Mouse (Mus musculus): ENCODE measurements around the gene Galnt6.

The Galnt6 gene

DNA sequence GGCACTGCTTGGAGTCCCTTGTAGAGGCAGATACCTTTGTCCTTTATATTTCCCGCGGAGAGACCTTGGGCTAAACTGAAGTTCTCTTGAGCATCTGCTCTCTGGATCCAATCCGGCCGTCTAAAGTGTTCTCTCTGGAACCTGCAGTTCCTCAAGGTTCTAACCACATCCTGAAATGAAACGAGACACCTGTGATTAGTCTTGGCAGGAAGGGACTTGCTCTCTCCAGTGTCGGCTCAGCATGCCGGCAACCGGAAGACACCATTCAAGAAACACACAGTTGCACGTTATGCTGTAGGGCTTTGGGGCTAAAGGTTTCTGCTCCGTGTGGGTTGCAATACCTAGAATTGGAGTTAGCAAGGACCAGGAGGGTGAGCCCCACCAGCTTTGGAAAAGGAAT lies 9.1 kb downstream of the Galnt6 start:
- DNase-seq (ENCODE audit: low read depth): peak; percentile 71

DNA sequence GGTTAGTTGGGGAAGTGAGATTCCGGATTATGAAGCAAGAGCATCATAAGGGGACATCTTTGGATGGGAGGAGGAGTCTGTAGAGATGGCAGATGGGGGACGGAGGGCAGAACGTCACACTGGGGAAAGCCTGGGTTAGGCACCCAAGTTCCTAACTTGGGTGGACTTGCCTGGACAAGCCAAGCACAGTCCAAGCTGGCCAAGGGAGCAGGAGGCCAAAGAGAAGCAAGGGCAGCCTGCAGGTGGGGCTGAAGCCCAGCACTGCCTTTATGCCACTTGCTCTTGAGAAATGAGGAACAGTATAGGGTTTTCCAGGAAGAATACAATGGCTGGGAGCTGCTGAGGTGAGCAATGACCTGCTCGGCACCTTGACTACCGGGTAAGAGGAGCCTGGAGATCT lies 10.0 kb downstream of the Galnt6 start:
- DNase-seq (ENCODE audit: low read depth): peak; percentile 49

DNA sequence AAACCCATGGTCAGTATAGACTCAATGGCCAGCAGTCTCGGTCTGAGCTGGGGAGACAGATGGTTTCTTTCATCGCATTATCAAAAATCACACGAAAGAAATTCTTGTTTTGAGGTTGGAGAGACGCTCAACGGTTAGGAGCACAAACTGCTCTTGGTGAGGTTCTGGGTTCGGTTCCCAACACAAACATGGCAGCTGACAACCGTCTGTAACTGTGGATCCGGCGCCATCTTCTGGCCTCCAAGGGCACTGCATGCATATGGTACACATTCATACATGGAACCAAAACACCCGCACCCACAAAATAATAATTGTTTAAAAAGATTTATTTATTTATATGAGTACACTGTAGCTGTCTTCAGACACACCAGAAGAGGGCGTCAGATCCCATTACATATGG lies 10.6 kb downstream of the Galnt6 start:
- DNase-seq (ENCODE audit: low read depth): peak; percentile 50

DNA sequence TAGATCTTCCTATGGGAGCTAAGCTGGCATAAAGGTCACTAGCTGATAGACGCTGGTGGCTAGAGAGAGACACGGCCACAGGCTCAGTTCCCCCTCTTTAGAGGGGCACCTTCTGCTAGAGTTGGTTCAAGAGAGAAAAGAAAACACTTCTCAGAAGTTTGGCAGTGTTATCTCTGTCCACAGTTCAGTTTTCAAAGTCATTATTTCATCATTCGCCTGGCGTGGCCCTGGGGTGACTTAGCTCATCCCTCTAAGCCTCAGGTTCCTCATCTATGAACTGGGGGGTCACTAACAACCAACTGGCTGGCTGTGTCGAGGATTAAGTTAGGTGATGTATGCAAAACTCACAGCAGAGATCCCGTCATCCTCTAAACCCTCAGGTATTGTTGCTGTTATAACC lies 11.2 kb downstream of the Galnt6 start:
- peak; percentile 71 for DNase-seq (ENCODE audit: low read depth)

DNA sequence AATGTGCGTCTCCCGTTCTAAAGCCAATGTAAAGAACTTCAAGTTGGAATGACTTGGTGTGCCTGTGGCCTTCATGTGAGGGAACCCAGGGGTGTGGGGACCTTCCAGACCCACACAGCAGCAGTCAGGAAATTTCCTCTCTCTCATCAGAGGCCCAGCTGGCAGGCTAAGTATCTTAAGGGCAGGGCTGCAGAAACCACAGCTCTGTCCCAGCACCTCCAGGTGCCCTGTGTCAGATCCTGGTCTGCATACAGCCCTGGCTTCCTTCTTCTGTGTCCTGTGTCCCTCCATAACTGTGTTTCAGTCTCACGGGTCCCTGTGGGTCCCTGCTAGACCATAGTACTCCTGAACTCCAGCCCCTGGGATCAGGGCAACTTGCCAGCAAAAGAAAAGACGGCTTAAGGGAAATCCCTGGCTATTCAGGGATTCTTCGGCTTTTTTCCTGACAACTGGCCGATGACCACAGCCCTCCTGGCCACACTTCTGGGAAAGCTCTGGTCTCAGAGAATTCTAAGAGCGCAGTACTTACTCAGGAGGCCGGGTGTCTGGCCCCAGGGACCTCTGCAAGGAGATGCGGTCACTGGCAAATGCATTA lies 13.7 kb downstream of the Galnt6 start:
- no peak for DNase-seq (ENCODE audit: low read depth)

DNA sequence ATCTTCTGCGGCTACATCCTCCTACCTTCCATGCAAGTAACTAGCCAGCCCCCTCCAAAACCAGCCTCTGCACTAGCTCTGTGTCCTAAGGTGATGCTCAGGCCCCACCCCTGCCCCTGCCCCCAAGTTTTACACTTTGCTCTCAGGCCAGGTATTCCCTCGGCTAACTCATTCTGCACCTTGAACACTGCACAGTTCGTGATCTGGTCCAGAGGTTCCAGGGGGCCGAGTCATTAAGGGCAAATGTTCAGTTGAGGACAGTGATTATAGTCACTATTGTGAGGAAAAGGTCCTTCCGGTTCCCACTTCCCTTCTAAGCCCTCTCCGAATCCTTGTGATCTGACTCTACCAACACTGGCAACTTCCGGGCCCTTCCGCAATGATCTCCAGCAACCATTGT lies 14.7 kb downstream of the Galnt6 start:
- DNase-seq (ENCODE audit: low read depth): no peak

DNA sequence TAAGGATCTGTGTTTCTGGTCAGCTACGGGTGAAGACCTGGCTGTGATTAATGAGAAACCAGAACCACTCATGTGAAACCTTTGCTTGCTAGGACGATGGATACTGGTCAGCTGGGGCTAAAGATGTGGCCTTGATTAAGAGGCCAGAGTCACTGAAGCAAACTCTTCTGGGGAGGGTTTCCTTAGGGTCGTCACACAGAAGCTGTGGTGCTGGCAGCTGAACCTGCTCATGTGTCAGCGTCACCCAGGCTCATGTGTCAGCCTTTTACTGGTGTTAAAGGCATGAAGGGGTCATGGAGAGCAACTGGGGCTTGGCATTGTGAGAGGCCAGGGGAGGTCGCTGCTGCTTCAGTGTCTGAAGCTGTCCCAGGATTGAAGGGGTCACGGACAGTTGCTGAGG lies 18.3 kb downstream of the Galnt6 start:
- no peak for DNase-seq (ENCODE audit: low read depth)

DNA sequence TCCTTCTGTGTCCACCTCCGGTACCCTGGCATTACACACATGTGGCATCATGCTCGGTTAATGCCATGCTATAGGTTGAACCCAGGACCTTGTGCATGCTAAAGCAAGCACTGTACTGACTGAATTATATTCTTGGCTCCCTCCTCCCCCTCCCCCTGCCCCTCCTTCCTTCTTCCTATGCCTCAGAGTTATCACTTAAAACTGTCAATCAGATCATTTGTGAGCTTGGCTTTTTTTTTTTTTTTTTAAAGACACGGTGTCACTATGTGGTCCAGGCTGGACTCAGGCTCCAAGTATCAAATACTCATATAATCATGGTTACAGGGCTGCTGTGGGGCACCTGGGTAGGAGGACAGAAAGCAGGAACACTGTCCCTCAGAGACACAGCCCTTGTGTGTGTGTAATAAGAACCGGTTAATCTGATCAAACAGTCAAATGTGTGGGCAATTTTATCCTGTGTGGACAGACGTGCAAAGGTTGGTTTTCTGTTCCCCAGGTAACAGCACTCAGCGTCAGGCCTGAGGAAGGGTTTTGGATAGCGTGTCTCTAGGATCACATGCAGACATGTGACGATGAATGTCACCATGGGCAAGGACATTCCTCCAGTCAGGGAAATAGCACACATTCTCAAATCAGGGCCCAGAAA lies 20.6 kb downstream of the Galnt6 start:
- peak; percentile 52 for DNase-seq (ENCODE audit: low read depth)

DNA sequence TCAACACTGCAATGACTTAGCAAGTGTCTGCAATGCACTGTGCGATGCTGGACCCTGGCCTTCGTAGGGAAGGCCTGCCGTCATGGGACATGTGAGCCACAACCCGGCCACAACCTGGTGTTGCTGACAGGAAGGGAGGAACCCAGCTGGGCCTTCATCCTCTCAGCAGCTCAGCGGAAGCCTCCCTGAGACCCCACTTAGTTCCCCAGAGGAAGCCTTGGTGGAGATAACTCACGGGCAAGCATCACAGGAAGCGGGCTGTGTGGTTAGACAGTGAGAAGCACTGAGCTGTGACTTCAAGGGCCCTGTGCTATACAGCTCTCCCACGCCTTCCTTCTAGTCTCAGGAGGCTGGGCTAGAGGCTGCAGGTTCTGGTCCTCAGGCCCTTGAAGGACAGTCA lies 22.9 kb downstream of the Galnt6 start:
- DNase-seq (ENCODE audit: low read depth): peak; percentile 98

DNA sequence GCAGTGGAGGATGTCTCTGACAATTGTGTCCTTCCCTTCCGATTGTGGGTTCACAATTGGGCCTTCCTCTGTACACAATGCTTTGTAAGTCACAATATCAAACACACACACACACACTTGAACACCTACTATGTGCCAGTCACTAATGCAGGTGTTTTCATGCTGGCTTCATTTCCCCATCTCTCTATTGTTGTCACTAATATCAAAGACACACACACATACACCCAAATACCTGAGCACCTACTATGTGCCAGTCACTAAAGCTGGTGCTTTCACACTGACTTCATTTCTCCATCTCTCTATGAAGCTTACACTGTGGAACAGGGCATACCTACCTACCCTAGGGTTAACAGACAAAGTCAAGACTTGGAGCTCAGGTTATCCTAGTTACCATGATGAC lies 23.8 kb downstream of the Galnt6 start:
- DNase-seq (ENCODE audit: low read depth): no peak

DNA sequence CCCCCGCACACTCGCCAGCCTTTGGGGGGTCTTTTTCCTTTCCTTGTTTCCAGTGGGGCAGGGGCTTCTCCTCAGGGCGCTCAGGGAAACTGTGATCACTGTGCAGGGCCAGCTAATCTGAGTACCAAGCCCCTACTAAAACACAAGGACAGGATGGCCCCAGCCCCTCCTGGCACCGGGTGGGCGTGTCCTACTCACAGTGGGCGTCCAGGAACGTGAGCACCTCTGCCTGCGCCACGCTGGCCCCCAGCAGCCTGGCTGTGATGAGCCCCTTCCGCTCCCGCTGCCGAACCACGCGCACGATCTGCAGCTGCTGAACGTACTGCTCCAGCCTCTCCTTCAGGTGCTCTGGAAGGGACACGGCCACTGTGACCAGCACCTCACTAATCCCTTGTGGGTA lies 25.3 kb downstream of the Galnt6 start:
- DNase-seq (ENCODE audit: low read depth): no peak

DNA sequence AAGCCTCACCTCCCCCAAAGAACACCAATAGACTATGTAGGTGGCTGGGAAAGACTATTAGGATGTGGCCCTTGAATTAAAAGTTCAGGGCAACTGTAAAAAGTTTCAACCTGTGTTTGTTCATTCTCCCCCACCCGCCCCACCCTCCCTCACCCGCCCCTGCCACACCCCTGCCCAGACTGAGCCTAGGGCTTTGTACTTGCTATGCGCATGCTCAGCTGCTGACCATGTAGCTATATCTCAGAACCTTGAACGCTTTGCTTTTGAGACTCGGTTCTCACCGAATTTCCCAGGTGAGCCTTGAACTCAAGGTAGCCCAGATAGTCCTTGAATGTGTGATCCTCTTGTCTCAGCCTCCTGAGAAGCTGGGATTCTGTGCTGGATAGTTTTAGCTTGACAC lies 27.3 kb downstream of the Galnt6 start:
- no peak for DNase-seq (ENCODE audit: low read depth)

DNA sequence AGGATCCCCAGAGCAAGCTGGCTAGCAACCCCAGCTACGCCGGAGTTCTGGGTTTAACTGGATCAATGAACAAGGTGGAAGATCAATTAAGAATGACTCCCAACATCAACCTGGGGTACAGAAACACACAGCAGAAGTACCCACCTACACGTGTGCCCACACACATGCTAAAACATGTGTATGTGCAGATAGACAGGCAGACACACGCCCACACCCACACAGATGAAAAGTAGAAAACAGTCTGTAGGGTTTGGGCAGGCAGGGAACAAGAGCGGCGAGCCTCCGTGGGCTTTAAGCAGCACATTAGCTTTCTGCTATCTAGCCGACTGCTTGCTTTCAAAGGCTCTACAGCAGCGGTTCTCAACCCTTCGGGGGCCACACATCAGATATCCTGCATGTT lies 28.1 kb downstream of the Galnt6 start:
- DNase-seq (ENCODE audit: low read depth): no peak

DNA sequence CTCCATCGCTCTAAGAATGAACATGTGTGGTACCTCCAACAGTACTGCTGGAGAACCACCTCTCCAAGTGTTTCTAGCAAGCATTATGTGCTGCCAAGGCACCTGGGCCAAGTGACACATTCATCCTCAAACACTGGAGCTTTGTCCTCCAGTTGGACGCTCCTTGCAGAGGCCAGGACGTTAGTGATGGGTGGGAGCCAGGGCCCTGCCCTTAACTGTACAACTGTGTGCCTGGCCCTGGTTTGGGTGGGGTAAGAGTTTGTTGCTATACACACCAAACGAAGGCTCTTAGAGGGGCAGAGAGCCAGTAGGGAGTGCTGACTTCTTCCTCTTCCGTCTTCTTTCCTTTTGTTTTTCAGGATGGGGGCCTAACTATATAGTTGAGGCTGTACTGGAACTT lies 28.8 kb downstream of the Galnt6 start:
- DNase-seq (ENCODE audit: low read depth): no peak

DNA sequence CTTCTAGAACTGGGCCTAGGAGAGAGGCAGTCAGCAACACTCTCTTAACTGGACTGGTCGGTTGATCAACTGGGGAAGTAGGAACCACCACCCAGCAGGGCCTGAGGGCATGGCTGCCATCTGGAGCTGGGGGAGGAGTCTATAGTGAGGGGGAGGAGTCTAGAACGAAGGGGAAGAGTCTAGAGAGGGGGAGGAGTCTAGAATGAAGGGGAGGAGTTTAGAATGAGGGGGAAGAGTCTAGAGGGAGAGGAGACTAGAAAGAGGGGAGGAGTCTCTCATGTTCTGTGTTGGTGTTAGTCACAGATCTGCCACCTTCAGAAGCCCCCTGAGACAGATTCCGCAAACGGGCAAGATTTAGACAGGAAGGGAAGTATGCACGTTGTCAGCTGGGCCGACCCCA lies 29.8 kb downstream of the Galnt6 start:
- DNase-seq (ENCODE audit: low read depth): peak; percentile 46

DNA sequence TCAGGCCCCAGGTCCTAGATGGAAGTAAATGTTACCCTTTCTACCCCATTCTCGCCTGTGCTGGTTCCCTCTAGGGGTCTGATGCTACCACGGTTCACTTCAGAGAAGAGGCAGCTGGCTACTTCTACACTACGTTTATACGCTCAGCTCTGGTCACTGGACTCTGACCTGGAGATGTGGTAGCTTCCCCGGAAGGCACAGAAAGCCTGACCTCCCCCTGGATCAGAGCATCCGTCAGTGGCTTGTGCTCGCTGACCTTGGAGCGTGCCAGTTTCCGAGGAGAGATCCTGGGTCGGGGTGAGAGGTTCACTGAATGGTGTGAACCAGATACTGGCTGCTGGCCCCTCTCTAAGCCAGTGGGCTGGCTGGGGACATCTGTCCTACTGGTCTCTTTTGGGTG lies 31.1 kb downstream of the Galnt6 start:
- DNase-seq (ENCODE audit: low read depth): no peak

DNA sequence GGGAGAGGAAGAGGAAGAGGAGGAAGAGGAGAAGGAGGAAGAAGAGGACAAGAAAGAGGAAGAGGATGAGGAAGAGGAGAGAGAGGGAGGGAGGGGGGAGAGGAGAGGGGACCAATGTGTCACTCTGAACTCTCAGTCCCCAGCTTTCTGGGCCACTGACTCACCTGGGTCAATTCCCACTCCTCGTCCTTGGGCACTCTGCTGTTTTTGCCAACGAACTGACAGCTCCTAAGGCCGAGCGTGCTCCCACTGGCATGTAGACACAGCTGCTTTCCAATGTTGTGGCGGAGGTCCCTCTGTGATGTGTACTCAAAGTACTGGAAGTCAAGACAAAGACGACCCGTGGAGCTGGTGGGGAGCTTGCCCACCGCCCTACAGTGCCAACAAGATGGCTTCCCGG lies 34.8 kb downstream of the Galnt6 start:
- DNase-seq (ENCODE audit: low read depth): no peak

DNA sequence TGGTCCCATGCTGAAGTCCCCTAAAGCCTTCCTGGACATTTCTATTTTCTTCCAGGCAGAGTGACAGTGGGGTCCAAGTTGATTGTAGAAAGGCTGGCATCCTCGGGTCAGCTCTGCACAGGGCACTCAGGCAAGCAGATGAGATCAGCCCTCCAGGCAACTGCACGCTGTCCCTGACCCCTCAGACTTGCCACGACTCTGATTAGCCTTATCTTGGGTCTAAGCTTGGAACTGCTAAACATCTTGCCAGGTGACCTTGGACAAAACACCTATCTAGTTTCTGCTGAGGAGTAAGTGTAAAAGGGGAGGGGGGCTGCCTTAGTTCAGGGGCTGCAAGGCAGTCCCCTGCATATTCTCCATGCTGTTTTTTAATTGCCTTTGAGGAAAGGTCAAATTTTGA lies 37.2 kb downstream of the Galnt6 start:
- no peak for DNase-seq (ENCODE audit: low read depth)

DNA sequence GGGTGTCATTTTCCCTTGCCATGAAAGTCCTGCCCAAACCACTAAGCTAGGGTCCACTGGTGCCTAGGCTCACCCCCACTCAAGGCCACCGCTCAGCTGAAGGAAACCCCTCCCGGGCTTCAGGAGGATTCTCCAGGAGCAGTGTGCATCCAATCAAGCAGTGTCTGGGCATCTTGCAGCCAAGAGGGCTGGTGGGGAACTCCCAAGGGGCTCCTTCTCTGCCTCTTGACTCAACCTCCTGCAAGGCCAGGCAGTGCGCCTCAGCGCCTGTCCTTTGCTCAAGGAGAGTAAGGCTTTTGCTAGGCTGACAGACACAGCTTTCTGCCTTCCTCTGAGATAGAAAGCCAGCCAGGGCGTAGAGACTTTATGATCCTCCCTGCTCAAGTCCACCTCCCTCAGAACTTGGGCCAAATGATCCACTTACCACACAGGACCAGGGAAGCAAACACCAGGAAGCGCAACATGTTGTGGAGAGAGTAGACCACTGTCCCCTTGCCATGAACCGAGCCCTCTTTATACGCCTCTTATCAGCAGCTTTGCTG lies 41.7 kb downstream of the Galnt6 start, which contains the start of gene Cela1:
Gene Cela1 (minus strand): TSS at position 492 of the 542 bp plus-strand sequence.
- peak; percentile 48 for DNase-seq (ENCODE audit: low read depth)

DNA sequence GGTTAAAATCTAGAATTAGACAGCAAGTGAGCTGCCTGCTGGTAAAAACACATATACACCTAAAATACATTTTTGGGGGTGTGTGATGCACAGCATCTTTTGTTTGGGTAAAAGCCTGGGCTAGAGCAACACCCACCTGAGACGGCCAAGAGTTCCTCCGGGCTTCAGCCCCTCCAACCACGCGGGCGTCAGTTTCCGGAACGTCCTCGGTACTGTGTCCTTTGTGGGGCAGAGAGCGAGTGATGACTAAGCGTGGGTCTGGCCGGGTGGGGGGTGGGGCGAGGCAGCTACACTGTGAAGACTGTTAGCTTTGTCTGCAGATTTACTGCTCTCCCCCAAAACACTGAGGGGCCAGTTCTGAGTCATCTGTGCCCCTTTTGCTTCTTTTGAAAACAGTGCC lies 42.2 kb downstream of the Galnt6 start:
- DNase-seq (ENCODE audit: low read depth): peak; percentile 87

DNA sequence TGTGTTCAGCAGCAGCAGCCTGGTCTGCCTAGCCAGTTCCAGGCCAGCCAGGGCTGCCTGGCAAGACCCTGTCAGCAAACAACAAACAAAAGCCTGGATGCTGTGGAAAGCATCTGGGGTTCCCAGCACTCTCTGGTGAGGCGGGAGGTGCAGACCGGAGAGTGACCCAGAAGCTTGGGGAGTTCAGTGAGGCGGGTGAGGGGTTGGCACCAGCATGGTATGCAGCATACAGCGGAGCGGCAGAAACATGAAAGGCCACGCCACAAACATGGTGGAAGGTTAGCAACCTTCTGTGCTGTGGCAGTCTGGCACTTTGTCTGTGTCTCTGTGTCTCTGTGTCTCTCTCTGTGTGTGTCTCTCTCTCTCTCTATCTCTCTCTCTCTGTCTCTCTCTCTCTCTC lies 42.7 kb downstream of the Galnt6 start:
- no peak for DNase-seq (ENCODE audit: low read depth)

DNA sequence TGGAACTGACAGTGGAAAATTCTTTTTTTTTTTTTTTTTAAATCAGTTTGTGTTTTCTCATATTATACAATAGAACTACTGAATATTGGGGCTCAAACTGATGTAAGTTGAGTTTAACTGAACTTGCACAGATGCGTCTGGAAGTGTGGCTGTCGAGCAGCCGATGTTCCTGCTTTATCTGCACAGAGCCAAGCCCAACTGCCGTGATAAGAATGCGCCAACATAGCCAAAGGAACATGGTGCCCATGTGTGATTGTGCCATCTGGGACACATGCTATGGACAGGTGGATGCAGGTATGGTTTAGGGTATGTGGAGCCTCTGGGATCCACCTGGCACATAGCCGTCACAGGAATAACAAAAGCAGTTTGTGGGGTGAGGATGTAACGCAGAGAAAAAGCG lies 43.3 kb downstream of the Galnt6 start:
- DNase-seq (ENCODE audit: low read depth): no peak

DNA sequence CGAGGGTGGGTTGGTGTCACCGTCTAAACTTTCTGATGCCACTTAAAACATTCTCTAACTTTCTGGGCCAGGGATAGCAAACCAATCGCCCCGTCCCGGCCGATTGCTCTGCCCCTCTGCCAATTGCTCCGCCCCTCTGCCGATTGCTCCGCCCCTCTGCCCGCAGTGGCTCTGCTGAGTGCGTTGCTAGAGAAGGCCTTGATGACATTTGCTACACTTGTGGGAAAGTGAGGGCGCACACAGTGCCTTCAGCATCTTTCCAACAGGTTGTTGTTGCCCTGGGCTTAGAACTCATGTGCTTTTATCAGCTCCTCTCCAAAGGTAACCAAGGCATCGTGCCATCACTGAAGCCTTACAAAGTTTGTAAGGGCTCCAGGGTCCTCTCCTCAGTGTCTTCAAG lies 43.9 kb downstream of the Galnt6 start:
- DNase-seq (ENCODE audit: low read depth): no peak

DNA sequence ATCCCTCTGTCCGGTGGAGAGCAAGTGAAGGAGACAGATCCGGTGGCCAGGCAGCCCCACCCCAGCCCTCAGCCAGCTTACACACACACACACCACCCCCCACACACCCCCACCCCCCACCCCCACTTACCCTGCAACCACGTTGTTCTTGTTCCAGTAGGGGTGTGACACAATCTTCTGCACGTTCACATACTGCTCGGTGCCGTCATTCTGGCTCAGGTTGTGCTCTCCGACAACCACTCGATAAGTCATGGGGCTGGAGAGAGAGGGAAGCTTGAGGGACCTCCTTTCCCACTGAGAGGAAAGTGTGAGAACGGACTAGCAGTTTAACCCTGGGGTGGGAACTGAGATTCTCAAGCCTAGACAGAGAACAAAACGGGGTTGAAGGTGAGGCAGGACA lies 44.7 kb downstream of the Galnt6 start:
- no peak for DNase-seq (ENCODE audit: low read depth)

Measured in 416B (cell line).